Mouse (Mus musculus) bone marrow, adult 2 months (tissue): ENCODE measurements around the gene Sowahb.

Experiments used
- CTCF ChIP-seq: fragments of 200-500 bp; IDR thresholded peaks from 2 replicates; pipeline ENCODE4 v1.5.1; 2011; ENCODE audit warnings: low read length, control low read depth; ENCODE audit not compliant: control insufficient read depth, insufficient read depth
- POLR2A ChIP-seq: fragments of 200-500 bp; IDR thresholded peaks from 2 replicates; pipeline ENCODE4 v1.6.1; 2011; ENCODE audit warnings: low read depth, mild to moderate bottlenecking, control low read depth, low read length, borderline replicate concordance; ENCODE audit not compliant: control insufficient read depth

- no peak for TF ChIP-seq CTCF
- no peak for TF ChIP-seq POLR2A
Measured at GRCm38 (mm10) chr5:93032621-93033020, 12.2 kb downstream of the Sowahb start.
